Mouse (Mus musculus): ENCODE measurements around the gene 1810010H24Rik. TPM values are rescaled to one million over a fixed set of nuclear protein-coding genes. Genes with fewer than 3 reads are reported as not detected.

Gene 1810010H24Rik
- polyA plus RNA-seq, 1 experiment, result 5.3 TPM

- TF ChIP-seq POLR2A (IDR thresholded peaks at IDR 0.05; ENCODE audit: borderline replicate concordance, extremely low read depth, insufficient read depth, insufficient read length, poor library complexity, severe bottlenecking), result peak; percentile 81; the same call in 1 of the 2 replicates
- TF ChIP-seq CTCF (IDR thresholded peaks at IDR 0.05; ENCODE audit: borderline replicate concordance, extremely low read depth, insufficient read depth, insufficient read length), result no peak
- DNase-seq (ENCODE audit: low read depth), result peak; percentile 99
These were observed 26.1 kb upstream of the 1810010H24Rik start, which contains the start of gene Kpna2 for GRCm38 (mm10) chr11:106999151-106999948. Gene Kpna2, minus strand, starts transcription at chr11:106999541.

GRCm38 (mm10) chr11:106999949-107000513, 25.4 kb upstream of the 1810010H24Rik start:
- TF ChIP-seq CTCF (IDR thresholded peaks at IDR 0.05; ENCODE audit: borderline replicate concordance, extremely low read depth, insufficient read depth, insufficient read length), result no peak
- TF ChIP-seq POLR2A (IDR thresholded peaks at IDR 0.05; ENCODE audit: borderline replicate concordance, extremely low read depth, insufficient read depth, insufficient read length, poor library complexity, severe bottlenecking), result no peak
- no peak for DNase-seq (ENCODE audit: low read depth)

GRCm38 (mm10) chr11:107001760-107002675, 23.5 kb upstream of the 1810010H24Rik start:
- TF ChIP-seq CTCF (IDR thresholded peaks at IDR 0.05; ENCODE audit: borderline replicate concordance, extremely low read depth, insufficient read depth, insufficient read length), result no peak
- no peak for TF ChIP-seq POLR2A (IDR thresholded peaks at IDR 0.05; ENCODE audit: borderline replicate concordance, extremely low read depth, insufficient read depth, insufficient read length, poor library complexity, severe bottlenecking)
- DNase-seq (ENCODE audit: low read depth), result peak; percentile 82

DNA sequence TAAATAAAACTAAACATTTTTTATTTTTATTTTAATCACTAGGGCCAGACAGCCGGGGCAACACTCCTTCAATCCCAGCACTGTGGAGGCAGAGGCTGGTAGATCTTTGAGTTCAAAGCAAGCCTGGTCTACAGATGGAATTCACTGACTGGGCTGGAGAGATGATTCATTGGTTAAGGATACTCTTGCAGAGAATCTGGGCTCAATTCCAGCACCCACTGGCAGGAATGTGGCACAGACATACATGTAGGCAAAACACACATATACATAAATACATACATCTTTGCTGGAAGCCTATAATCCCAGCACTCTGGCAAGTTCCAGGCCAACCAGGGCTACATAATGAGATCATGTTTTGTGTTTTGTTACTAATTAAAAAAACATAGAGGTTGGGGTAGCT, 19.9 kb upstream of the 1810010H24Rik start:
- DNase-seq (ENCODE audit: low read depth), result peak; percentile 65
- TF ChIP-seq POLR2A (IDR thresholded peaks at IDR 0.05; ENCODE audit: borderline replicate concordance, extremely low read depth, insufficient read depth, insufficient read length, poor library complexity, severe bottlenecking) (no peak), CTCF (IDR thresholded peaks at IDR 0.05; ENCODE audit: borderline replicate concordance, extremely low read depth, insufficient read depth, insufficient read length) (no peak)

DNA sequence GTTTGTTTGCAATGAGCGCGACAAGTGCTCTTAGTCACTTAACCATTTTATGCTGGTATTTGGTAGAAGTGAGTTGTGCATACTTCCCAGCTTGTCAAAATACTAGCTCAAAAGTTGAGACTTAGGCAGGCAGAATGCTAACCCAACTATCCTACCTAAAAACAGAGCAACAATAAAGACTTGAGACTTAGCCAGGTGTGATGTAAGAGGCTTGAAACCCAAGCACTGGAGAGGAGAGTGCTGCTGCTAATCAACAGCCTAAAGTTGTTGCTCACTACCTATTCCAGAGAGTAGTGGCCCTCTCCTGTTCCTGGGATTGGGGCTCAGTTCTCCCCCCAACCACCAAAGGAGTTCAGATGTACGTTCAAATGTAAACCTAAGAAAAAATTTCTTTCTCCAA, 15.0 kb upstream of the 1810010H24Rik start:
- DNase-seq (ENCODE audit: low read depth), result no peak
- TF ChIP-seq POLR2A (IDR thresholded peaks at IDR 0.05; ENCODE audit: borderline replicate concordance, extremely low read depth, insufficient read depth, insufficient read length, poor library complexity, severe bottlenecking), result no peak
- TF ChIP-seq CTCF (IDR thresholded peaks at IDR 0.05; ENCODE audit: borderline replicate concordance, extremely low read depth, insufficient read depth, insufficient read length), result no peak

GRCm38 (mm10) chr11:107011171-107011570, 14.3 kb upstream of the 1810010H24Rik start:
- no peak for DNase-seq (ENCODE audit: low read depth)
- TF ChIP-seq POLR2A (IDR thresholded peaks at IDR 0.05; ENCODE audit: borderline replicate concordance, extremely low read depth, insufficient read depth, insufficient read length, poor library complexity, severe bottlenecking) (no peak), CTCF (IDR thresholded peaks at IDR 0.05; ENCODE audit: borderline replicate concordance, extremely low read depth, insufficient read depth, insufficient read length) (no peak)

DNA sequence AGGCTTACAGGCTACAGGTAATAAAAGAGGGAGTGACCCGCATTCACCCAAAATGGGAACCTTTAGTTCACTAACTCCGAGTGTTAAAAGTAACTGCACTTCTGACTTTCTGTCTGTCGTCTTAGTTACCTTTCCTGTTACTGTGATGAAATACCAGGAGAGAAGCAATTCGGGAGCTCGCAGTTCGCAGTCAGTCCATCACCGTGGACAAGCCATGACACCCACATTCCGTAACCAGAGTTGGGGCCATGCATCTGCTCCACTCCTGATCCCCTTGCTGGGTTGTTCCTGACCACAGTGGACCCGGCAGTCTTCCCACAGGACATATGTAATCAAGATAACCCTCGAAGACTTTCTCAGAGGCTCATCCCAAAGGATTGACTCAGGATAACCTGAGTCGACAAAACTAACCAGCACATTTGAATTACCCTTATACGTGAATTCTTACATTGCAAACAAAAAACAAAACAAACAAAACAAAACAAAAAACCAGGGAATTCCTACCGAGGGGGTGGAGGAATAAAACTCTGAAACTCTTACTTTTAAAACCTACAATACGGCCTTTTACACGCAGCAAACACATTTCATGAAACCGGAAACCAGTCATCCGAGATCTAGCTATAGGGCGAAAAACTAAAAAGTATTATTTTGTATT, 13.7 kb upstream of the 1810010H24Rik start:
- no peak for DNase-seq (ENCODE audit: low read depth)

GRCm38 (mm10) chr11:107012324-107013017, 13.0 kb upstream of the 1810010H24Rik start:
- peak; percentile 98 for DNase-seq (ENCODE audit: low read depth)
- TF ChIP-seq CTCF (IDR thresholded peaks at IDR 0.05; ENCODE audit: borderline replicate concordance, extremely low read depth, insufficient read depth, insufficient read length), result no peak
- peak; percentile 78; the same call in 1 of the 2 replicates for TF ChIP-seq POLR2A (IDR thresholded peaks at IDR 0.05; ENCODE audit: borderline replicate concordance, extremely low read depth, insufficient read depth, insufficient read length, poor library complexity, severe bottlenecking)

More for the DNA sequence above, 13.7 kb upstream of the 1810010H24Rik start:
- TF ChIP-seq POLR2A (IDR thresholded peaks at IDR 0.05; ENCODE audit: borderline replicate concordance, extremely low read depth, insufficient read depth, insufficient read length, poor library complexity, severe bottlenecking) (no peak), CTCF (IDR thresholded peaks at IDR 0.05; ENCODE audit: borderline replicate concordance, extremely low read depth, insufficient read depth, insufficient read length) (no peak)

GRCm38 (mm10) chr11:107014020-107014585, 11.4 kb upstream of the 1810010H24Rik start:
- no peak for TF ChIP-seq CTCF (IDR thresholded peaks at IDR 0.05; ENCODE audit: borderline replicate concordance, extremely low read depth, insufficient read depth, insufficient read length)
- no peak for TF ChIP-seq POLR2A (IDR thresholded peaks at IDR 0.05; ENCODE audit: borderline replicate concordance, extremely low read depth, insufficient read depth, insufficient read length, poor library complexity, severe bottlenecking)
- no peak for DNase-seq (ENCODE audit: low read depth)
